Mouse (Mus musculus) induced T-regulatory cell, adult 2 months (primary cell): ENCODE data around the gene Musk.
"Not testable (repeated sequence)": the region's sequence is repeated elsewhere in the genome, so short reads cannot be mapped to it uniquely, and the experiment has no call there.

Experiments
- DNase-seq: peaks from one replicate; pipeline ENCODE4 v3.0.0-alpha.2; 2012; ENCODE audit warnings: low read depth

Musk gene

GRCm38 (mm10) chr4:58285687-58286086 lies at the start of gene Musk:
Gene Musk (plus strand): TSS chr4:58285960.
- no peak for DNase-seq

GRCm38 (mm10) chr4:58240416-58240815 lies 45.3 kb upstream of the Musk start:
- DNase-seq: no peak

- DNase-seq: no peak
Measured at GRCm38 (mm10) chr4:58245544-58245943, 40.2 kb upstream of the Musk start.

GRCm38 (mm10) chr4:58252381-58252780 lies 33.4 kb upstream of the Musk start:
- no peak for DNase-seq

GRCm38 (mm10) chr4:58253410-58253809 lies 32.4 kb upstream of the Musk start:
- peak; percentile 56 for DNase-seq

GRCm38 (mm10) chr4:58260767-58261166 lies 25.0 kb upstream of the Musk start:
- DNase-seq: not testable (repeated sequence)

- DNase-seq: no peak
Measured at GRCm38 (mm10) chr4:58266294-58266693, 19.5 kb upstream of the Musk start.

- DNase-seq: no peak
Measured at GRCm38 (mm10) chr4:58268897-58269542, 16.7 kb upstream of the Musk start.

- no peak for DNase-seq
Measured at GRCm38 (mm10) chr4:58269961-58270360, 15.8 kb upstream of the Musk start.

GRCm38 (mm10) chr4:58270956-58271355 lies 14.8 kb upstream of the Musk start:
- no peak for DNase-seq

GRCm38 (mm10) chr4:58271504-58272162 lies 14.1 kb upstream of the Musk start:
- no peak for DNase-seq

- no peak for DNase-seq
Measured at GRCm38 (mm10) chr4:58275261-58275895, 10.4 kb upstream of the Musk start.

GRCm38 (mm10) chr4:58278368-58278767 lies 7.4 kb upstream of the Musk start:
- no peak for DNase-seq

- no peak for DNase-seq
Measured at GRCm38 (mm10) chr4:58280121-58280520, 5.6 kb upstream of the Musk start.

- no peak for DNase-seq
Measured at GRCm38 (mm10) chr4:58286368-58287090, 769 bp downstream of the Musk start.

- no peak for DNase-seq
Measured at GRCm38 (mm10) chr4:58288753-58289152, 3.0 kb downstream of the Musk start.

- no peak for DNase-seq
Measured at GRCm38 (mm10) chr4:58291828-58292227, 6.1 kb downstream of the Musk start.

- no peak for DNase-seq
Measured at GRCm38 (mm10) chr4:58293099-58293498, 7.3 kb downstream of the Musk start.

GRCm38 (mm10) chr4:58303862-58304261 lies 18.1 kb downstream of the Musk start:
- no peak for DNase-seq

GRCm38 (mm10) chr4:58304564-58304963 lies 18.8 kb downstream of the Musk start:
- DNase-seq: no peak

- DNase-seq: no peak
Measured at GRCm38 (mm10) chr4:58307421-58307820, 21.7 kb downstream of the Musk start.

GRCm38 (mm10) chr4:58313344-58313743 lies 27.6 kb downstream of the Musk start:
- no peak for DNase-seq
